Mouse (Mus musculus) bone marrow macrophage, adult 2 months (primary cell): ENCODE data around the gene Olfr462. TPM values are rescaled to one million over a fixed set of nuclear protein-coding genes. Genes with fewer than 3 reads are reported as not detected.

Source experiments
- H3K27ac ChIP-seq: 2 replicates; pipeline ENCODE4 v1.5.1; 2012; ENCODE audit warnings: low read depth, low read length; ENCODE audit not compliant: insufficient read depth
- H3K4me1 ChIP-seq: 2 replicates; pipeline ENCODE4 v1.6.1; 2012; ENCODE audit warnings: low read length; ENCODE audit not compliant: control insufficient read depth, insufficient read depth
- H3K4me3 ChIP-seq: 2 replicates; pipeline ENCODE4 v1.5.1; 2012; ENCODE audit warnings: mild to moderate bottlenecking, low read length, moderate library complexity; ENCODE audit not compliant: insufficient read depth
- CTCF ChIP-seq: IDR thresholded peaks from 2 replicates; pipeline ENCODE4 v1.5.1; 2012; ENCODE audit warnings: low read depth, mild to moderate bottlenecking, low read length, moderate library complexity
- POLR2A ChIP-seq: IDR thresholded peaks from 2 replicates; pipeline ENCODE4 v1.6.1; 2012; ENCODE audit warnings: mild to moderate bottlenecking, low read depth, low read length, borderline replicate concordance
- polyA plus RNA-seq: library from polyadenylated mRNA; stranded (reverse); fragments of >200 nt; gene quantifications from 2 replicates; pipeline ENCODE4 v1.2.4, GENCODE M21; 2012; ENCODE audit not compliant: missing spikeins, insufficient read depth, insufficient read length

Gene Olfr462
- polyA plus RNA-seq, 1 experiment, result not detected

DNA sequence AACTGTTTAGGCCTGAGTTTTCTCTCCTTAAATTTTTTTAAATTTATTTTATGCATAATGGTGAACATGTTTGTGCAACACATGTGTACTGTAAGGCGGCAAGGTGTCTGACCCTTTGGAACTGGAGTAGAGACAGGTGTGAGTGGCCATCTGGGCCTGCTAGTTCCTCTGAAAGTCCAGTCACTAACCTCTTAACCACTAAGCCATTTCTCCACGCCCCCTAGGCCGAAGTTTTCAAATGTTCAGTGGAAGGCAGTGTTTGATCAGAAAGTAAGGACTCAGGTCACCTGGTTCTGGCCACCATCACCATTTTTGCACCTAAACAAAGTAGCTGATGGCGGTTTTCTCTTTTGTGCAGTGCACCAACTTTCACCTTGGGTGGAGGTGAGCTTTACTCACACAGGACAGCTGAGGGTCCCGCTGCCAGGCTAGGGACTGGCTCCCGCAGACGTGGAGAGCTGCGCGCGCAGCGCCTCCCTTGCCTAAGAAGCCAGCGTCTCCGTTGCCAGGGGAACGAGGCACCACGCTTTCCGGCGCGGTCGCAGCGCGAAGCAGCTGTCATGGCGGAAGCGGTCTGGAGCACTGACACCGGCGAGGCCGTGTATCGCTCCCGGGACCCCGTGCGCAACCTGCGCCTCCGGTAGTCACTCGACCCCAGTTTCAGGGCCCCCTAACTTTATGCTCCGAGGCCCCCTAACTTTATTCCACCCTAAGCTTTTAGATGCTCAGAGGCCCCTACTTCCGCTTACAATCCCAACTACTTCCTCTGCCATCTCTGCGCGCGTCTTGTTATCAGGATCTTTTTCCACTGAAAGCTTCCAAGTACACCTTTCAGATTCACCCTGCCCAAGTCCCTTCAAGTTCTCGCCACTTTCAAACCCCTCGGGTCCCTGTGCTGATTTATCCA lies 39.1 kb downstream of the Olfr462 start, which contains the start of gene Mks1:
TSS of gene Mks1 (plus strand) at position 526 of the 907 bp plus-strand sequence.
- Histone ChIP-seq H3K4me3 (peak within 1 kb of the TSS; percentile 76), H3K27ac (peak within 1 kb of the TSS; percentile 47), H3K4me1 (peaks cover 9% of the 10 kb centered on the region)
- TF ChIP-seq POLR2A (peak; percentile 21; the same call in 1 of the 2 replicates), CTCF (no peak)

DNA sequence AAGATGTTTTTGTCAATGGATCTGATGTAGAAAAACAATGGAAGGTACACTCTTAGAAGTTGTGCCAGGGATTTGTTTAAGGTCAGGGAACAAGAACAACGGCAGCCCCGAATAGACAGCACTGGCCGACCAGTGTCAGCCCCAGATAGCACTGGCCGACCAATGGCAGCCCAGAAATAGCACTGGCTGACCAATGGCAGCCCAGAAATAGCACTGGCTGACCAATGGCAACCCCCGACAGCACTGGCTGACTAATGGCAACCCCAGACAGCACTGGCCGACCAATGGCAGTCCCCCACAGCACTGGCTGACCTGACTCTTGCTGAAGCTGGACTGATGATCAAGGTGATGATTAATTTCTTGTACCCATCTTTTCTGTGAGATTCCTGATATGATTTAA lies 44.2 kb downstream of the Olfr462 start:
- H3K4me3 ChIP-seq, result no peak overlapping the region
- TF ChIP-seq CTCF, result no peak
- TF ChIP-seq POLR2A, result no peak
- H3K4me1 ChIP-seq, result peaks cover 6% of the 10 kb centered on the region
- H3K27ac ChIP-seq, result no peak overlapping the region

DNA sequence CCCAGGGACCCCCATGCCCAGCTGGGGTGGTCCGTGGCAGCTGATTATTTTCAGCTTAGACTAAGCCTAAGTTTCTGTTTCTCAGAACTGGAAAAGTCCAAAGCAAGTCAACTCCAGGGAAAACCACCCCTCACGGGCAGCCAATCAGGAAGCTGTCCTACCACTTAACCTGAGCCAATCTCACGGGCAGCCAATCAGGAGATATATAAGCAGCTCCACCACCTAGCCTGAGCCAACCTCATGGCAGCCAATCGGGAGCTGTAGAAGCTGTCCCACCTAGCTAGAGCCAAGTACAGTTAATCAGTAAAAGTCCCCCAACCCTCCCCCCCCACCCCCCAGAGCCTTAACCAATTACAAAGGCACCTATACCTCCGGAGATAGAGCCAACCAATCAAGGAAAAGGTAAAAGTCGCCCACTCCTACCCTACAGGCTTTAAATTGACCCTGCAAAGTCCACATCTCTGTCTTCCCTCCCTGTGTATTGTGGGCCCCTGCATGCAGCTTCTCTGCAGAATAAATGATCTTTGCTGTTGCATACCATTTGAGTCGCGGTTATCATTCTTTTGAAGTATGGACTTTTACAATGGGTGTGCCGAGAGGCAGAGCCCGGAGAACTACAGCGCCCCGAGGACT lies 45.0 kb downstream of the Olfr462 start:
- Histone ChIP-seq H3K4me1 (peaks cover 3% of the 10 kb centered on the region), H3K27ac (no peak overlapping the region), H3K4me3 (no peak overlapping the region)
- no peak for TF ChIP-seq CTCF

DNA sequence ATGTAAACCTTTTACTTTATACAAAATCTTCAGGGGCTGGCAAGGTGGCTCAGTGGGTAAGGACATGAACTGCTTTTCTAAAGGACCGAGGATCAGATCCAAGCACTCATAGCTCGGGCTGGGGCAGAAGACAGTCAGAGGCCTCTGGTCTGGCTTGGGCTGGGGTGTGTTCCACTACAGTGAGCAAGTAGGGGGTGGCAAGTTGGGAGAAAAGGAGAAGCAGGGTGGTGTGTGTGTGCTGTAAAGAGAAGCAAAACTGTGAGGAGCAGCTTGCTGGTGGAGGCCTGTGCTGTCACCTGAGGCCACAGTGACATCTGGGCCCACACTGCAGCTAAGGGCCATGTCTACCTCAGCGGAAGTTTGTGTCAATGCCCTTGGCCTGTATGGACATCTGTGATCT lies 50.6 kb downstream of the Olfr462 start:
- no peak overlapping the region for H3K27ac ChIP-seq
- no peaks in the 10 kb centered on the region for H3K4me1 ChIP-seq
- TF ChIP-seq POLR2A, result no peak
- H3K4me3 ChIP-seq, result no peak overlapping the region

DNA sequence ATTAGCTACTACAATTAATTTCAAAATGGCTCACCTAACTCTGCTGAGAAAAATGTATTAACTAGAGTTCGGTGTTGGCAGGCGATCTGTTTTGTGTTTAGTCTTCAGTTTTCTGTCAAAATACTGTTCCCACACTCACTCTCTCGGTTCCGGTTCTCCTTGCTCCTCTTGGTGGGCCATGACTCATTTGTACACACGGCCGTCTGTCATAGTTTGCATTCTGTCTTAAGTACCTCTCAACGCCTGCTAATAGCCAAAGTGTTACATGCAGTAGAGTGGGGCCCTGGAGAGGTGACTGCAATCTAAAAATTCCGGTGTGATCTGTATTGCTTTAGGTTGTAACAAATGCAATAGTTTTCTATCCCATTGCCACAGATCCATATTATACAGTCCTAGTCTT lies 51.4 kb downstream of the Olfr462 start:
- Histone ChIP-seq H3K27ac (no peak overlapping the region), H3K4me1 (no peaks in the 10 kb centered on the region), H3K4me3 (no peak overlapping the region)
- no peak for TF ChIP-seq CTCF
- TF ChIP-seq POLR2A, result no peak

Other genes with a start within 250 kb of the Olfr462 start
- gene Rnf43, start 229.5 kb downstream of the Olfr462 start, polyA plus RNA-seq, result not detected in 2 replicates
- 136 and 142 TPM in 2 replicates for gene Supt4a, start 154.7 kb downstream of the Olfr462 start, polyA plus RNA-seq
- 2.6 and 2.9 TPM in 2 replicates for gene Tspoap1, start 131.7 kb downstream of the Olfr462 start, polyA plus RNA-seq
- gene Mpo, start 98.7 kb downstream of the Olfr462 start, polyA plus RNA-seq, result 1.1 and 1.7 TPM in 2 replicates
- not detected in 2 replicates for gene Lpo, start 64.0 kb downstream of the Olfr462 start, polyA plus RNA-seq
- 4.7 and 6.3 TPM in 2 replicates for gene Mks1, start 39.1 kb downstream of the Olfr462 start, polyA plus RNA-seq
- not detected in 2 replicates for gene Epx, start 16.7 kb downstream of the Olfr462 start, polyA plus RNA-seq
- not detected in 2 replicates for gene Olfr463, start 5.1 kb upstream of the Olfr462 start, polyA plus RNA-seq
- not detected in 2 replicates for gene Olfr464, start 28.7 kb upstream of the Olfr462 start, polyA plus RNA-seq
- 62.6 and 64.9 TPM in 2 replicates for gene Dynll2, start 95.3 kb upstream of the Olfr462 start, polyA plus RNA-seq
- 142 and 144 TPM in 2 replicates for gene Srsf1, start 155.1 kb upstream of the Olfr462 start, polyA plus RNA-seq
- 25.1 and 29.7 TPM in 2 replicates for gene Vezf1, start 176.0 kb upstream of the Olfr462 start, polyA plus RNA-seq
- gene Cuedc1, start 205.8 kb upstream of the Olfr462 start, polyA plus RNA-seq, result 9.7 and 13.1 TPM in 2 replicates